Mouse (Mus musculus) cerebellum, adult 2 months (tissue): ENCODE measurements around the gene Rgs3.

ENCODE experiments used
- CTCF ChIP-seq: fragments of 200-500 bp; IDR thresholded peaks from 2 replicates; pipeline ENCODE4 v1.5.1; 2011; ENCODE audit warnings: low read depth, mild to moderate bottlenecking, control low read depth, low read length, moderate library complexity, borderline replicate concordance; ENCODE audit not compliant: insufficient read depth
- POLR2A ChIP-seq: fragments of 200-500 bp; IDR thresholded peaks from 2 replicates; pipeline ENCODE4 v1.6.1; 2011; ENCODE audit warnings: low read length, control low read depth, borderline replicate concordance; ENCODE audit not compliant: insufficient read depth

DNA sequence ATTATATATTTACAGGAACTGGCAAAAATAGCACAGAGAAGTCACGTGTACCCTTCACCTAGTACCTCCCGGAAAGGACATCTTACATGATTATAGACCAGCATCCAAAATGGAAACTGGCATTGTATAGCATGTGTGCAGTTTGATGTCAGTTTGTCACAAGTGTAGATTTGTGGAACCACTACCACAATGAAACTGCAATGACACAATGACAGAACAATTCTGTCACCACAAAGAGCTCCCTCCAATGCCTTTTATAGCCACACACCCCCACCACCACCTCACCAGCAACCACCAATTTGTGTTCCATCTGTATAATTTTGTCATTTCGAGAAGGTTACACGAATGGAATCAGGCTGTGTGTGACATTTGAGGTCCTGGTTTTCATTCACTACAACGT, 149.8 kb downstream of the Rgs3 start:
- TF ChIP-seq CTCF (no peak), POLR2A (no peak)
